Mouse (Mus musculus) limb, embryonic 10.5 days (tissue): ENCODE data around the gene Prkce. TPM values are rescaled to one million over a fixed set of nuclear protein-coding genes. Genes with fewer than 3 reads are reported as not detected.
A peak's percentile ranks its signal among the peaks of the same experiment; 100 is the strongest.

Experiments
- DNase-seq: peaks from one replicate; pipeline ENCODE4 v3.0.0-alpha.2; 2017; ENCODE audit warnings: low spot score
- H3K27ac ChIP-seq: fragments of 300-500 bp; sonication (generic); 2 replicates; pipeline ENCODE4 v1.5.1; 2016; ENCODE audit warnings: mild to moderate bottlenecking
- H3K27me3 ChIP-seq: fragments of 300-500 bp; sonication (generic); 2 replicates; pipeline ENCODE4 v1.6.1; 2016; ENCODE audit warnings: low read depth, mild to moderate bottlenecking; ENCODE audit not compliant: poor library complexity, severe bottlenecking
- H3K36me3 ChIP-seq: fragments of 300-500 bp; sonication (generic); 2 replicates; pipeline ENCODE4 v1.6.1; 2016; ENCODE audit warnings: mild to moderate bottlenecking, moderate library complexity
- H3K4me1 ChIP-seq: fragments of 300-500 bp; sonication (generic); 2 replicates; pipeline ENCODE4 v1.6.1; 2016
- H3K4me3 ChIP-seq: fragments of 300-500 bp; sonication (generic); 2 replicates; pipeline ENCODE4 v1.5.1; 2016; ENCODE audit warnings: mild to moderate bottlenecking, moderate library complexity
- H3K9me3 ChIP-seq: fragments of 300-500 bp; sonication (generic); replicated peaks from 2 replicates; pipeline ENCODE4 v1.6.1; 2016; ENCODE audit warnings: mild to moderate bottlenecking
- WGBS: fragments of 180-500 bp; shearing (Covaris S2); methylation state at CpG from one replicate; pipeline ENCODE4 v1.1.7; 2016; 5-methylcytosine and 5-hydroxymethylcytosine counted together
- polyA plus RNA-seq: library from polyadenylated mRNA; unstranded; fragments of >200 nt; fragmentation: Nextera tagmentation; extraction: Ambion mirVana; gene quantifications from 2 replicates; pipeline ENCODE4 v1.2.1, GENCODE M21; 2016

Prkce gene
- polyA plus RNA-seq, 1 experiment from 2014 or later = 4.9 TPM

- WGBS = 85% methylated on average over 5 of the region's 5 CpGs
- H3K4me3 ChIP-seq = no peak overlapping the region
- H3K36me3 ChIP-seq = no peaks in the 10 kb centered on the region
- no peak overlapping the region for H3K27ac ChIP-seq
- H3K9me3 ChIP-seq = no peaks in the 10 kb centered on the region
- no peak for DNase-seq
- no peaks in the 10 kb centered on the region for H3K27me3 ChIP-seq
- H3K4me1 ChIP-seq = peaks cover 4% of the 10 kb centered on the region; the same call in 1 of the 2 replicates
These were observed 271.2 kb downstream of the Prkce start for GRCm38 (mm10) chr17:86438763-86439162.

- H3K9me3 ChIP-seq = no peaks in the 10 kb centered on the region
- WGBS = 92% methylated on average over 7 of the region's 7 CpGs
- no peaks in the 10 kb centered on the region for H3K27me3 ChIP-seq
- H3K27ac ChIP-seq = no peak overlapping the region
- H3K4me3 ChIP-seq = no peak overlapping the region
- DNase-seq = no peak
- no peaks in the 10 kb centered on the region for H3K36me3 ChIP-seq
- H3K4me1 ChIP-seq = peaks cover 16% of the 10 kb centered on the region
These were observed 273.5 kb downstream of the Prkce start for GRCm38 (mm10) chr17:86441098-86441497.

GRCm38 (mm10) chr17:86443886-86444285 lies 276.3 kb downstream of the Prkce start:
- H3K27ac ChIP-seq = no peak overlapping the region
- no peak for DNase-seq
- H3K9me3 ChIP-seq = no peaks in the 10 kb centered on the region
- H3K36me3 ChIP-seq = no peaks in the 10 kb centered on the region
- WGBS = 86% methylated on average over 7 of the region's 7 CpGs
- H3K27me3 ChIP-seq = no peaks in the 10 kb centered on the region
- H3K4me1 ChIP-seq = peaks cover 15% of the 10 kb centered on the region
- no peak overlapping the region for H3K4me3 ChIP-seq

GRCm38 (mm10) chr17:86444578-86445419 lies 277.2 kb downstream of the Prkce start:
- DNase-seq = peak; percentile 91
- H3K4me1 ChIP-seq = peaks cover 15% of the 10 kb centered on the region
- WGBS = 39% methylated on average over 15 of the region's 15 CpGs
- no peaks in the 10 kb centered on the region for H3K9me3 ChIP-seq
- H3K27me3 ChIP-seq = no peaks in the 10 kb centered on the region
- H3K27ac ChIP-seq = peak overlapping the region; percentile 79
- no peak overlapping the region for H3K4me3 ChIP-seq
- no peaks in the 10 kb centered on the region for H3K36me3 ChIP-seq

GRCm38 (mm10) chr17:86445420-86445720 lies 277.8 kb downstream of the Prkce start:
- no peak overlapping the region for H3K27ac ChIP-seq
- 67% methylated on average over 3 of the region's 3 CpGs for WGBS

GRCm38 (mm10) chr17:86445900-86446299 lies 278.3 kb downstream of the Prkce start:
- WGBS = 87% methylated on average over 5 of the region's 5 CpGs
- H3K27me3 ChIP-seq = no peaks in the 10 kb centered on the region
- no peaks in the 10 kb centered on the region for H3K9me3 ChIP-seq
- H3K36me3 ChIP-seq = no peaks in the 10 kb centered on the region
- H3K4me1 ChIP-seq = peaks cover 15% of the 10 kb centered on the region
- H3K4me3 ChIP-seq = no peak overlapping the region
- no peak for DNase-seq
- no peak overlapping the region for H3K27ac ChIP-seq

More at GRCm38 (mm10) chr17:86445420-86445720, 277.8 kb downstream of the Prkce start:
- H3K9me3 ChIP-seq = no peaks in the 10 kb centered on the region
- no peak overlapping the region for H3K4me3 ChIP-seq
- H3K36me3 ChIP-seq = no peaks in the 10 kb centered on the region
- DNase-seq = no peak
- H3K4me1 ChIP-seq = peaks cover 15% of the 10 kb centered on the region
- H3K27me3 ChIP-seq = no peaks in the 10 kb centered on the region

- Histone ChIP-seq H3K27ac (no peak overlapping the region), H3K4me3 (no peak overlapping the region), H3K36me3 (no peaks in the 10 kb centered on the region), H3K4me1 (peaks cover 15% of the 10 kb centered on the region), H3K9me3 (no peaks in the 10 kb centered on the region), H3K27me3 (no peaks in the 10 kb centered on the region)
- WGBS = 83% methylated on average over 4 of the region's 4 CpGs
- DNase-seq = no peak
These were observed 279.6 kb downstream of the Prkce start for GRCm38 (mm10) chr17:86447101-86447598.

GRCm38 (mm10) chr17:86452934-86453333 lies 285.3 kb downstream of the Prkce start:
- Histone ChIP-seq H3K27ac (no peak overlapping the region), H3K36me3 (no peaks in the 10 kb centered on the region), H3K27me3 (no peaks in the 10 kb centered on the region), H3K9me3 (no peaks in the 10 kb centered on the region), H3K4me3 (no peak overlapping the region), H3K4me1 (0 out of 2 replicates have a peak, but pooled peaks cover 4% of the 10 kb centered on the region)
- 94% methylated on average over 4 of the region's 4 CpGs for WGBS
- no peak for DNase-seq

GRCm38 (mm10) chr17:86453673-86454350 lies 286.2 kb downstream of the Prkce start:
- Histone ChIP-seq H3K9me3 (no peaks in the 10 kb centered on the region), H3K36me3 (no peaks in the 10 kb centered on the region), H3K27ac (no peak overlapping the region), H3K4me1 (0 out of 2 replicates have a peak, but pooled peaks cover 4% of the 10 kb centered on the region), H3K4me3 (no peak overlapping the region), H3K27me3 (no peaks in the 10 kb centered on the region)
- DNase-seq = no peak
- WGBS = 89% methylated on average over 14 of the region's 14 CpGs

GRCm38 (mm10) chr17:86454351-86454706 lies 286.7 kb downstream of the Prkce start:
- no peak for DNase-seq
- Histone ChIP-seq H3K27me3 (no peaks in the 10 kb centered on the region), H3K4me3 (no peak overlapping the region), H3K27ac (no peak overlapping the region), H3K4me1 (peaks cover 9% of the 10 kb centered on the region; the same call in 1 of the 2 replicates), H3K9me3 (no peaks in the 10 kb centered on the region), H3K36me3 (no peaks in the 10 kb centered on the region)
- 89% methylated on average over 3 of the region's 3 CpGs for WGBS

- no peaks in the 10 kb centered on the region for H3K36me3 ChIP-seq
- no peaks in the 10 kb centered on the region for H3K27me3 ChIP-seq
- DNase-seq = no peak
- H3K9me3 ChIP-seq = no peaks in the 10 kb centered on the region
- WGBS = 80% methylated on average over 6 of the region's 6 CpGs
- peaks cover 14% of the 10 kb centered on the region for H3K4me1 ChIP-seq
- H3K27ac ChIP-seq = no peak overlapping the region
- no peak overlapping the region for H3K4me3 ChIP-seq
These were observed 288.9 kb downstream of the Prkce start for GRCm38 (mm10) chr17:86456512-86456911.

GRCm38 (mm10) chr17:86458302-86458980 lies 290.9 kb downstream of the Prkce start:
- 83% methylated on average over 11 of the region's 11 CpGs for WGBS
- peaks cover 16% of the 10 kb centered on the region for H3K4me1 ChIP-seq
- no peaks in the 10 kb centered on the region for H3K9me3 ChIP-seq
- H3K27ac ChIP-seq = no peak overlapping the region
- no peak for DNase-seq
- no peaks in the 10 kb centered on the region for H3K36me3 ChIP-seq
- H3K4me3 ChIP-seq = no peak overlapping the region
- H3K27me3 ChIP-seq = no peaks in the 10 kb centered on the region
